Mouse (Mus musculus): ENCODE measurements at regions not wholly inside any gene's neighbourhood (a gene's known extent, or its start where the extent isn't known, plus 50 kb on each side); places are given as distances from the start of the nearest gene placed in this dataset.

- no peak for DNase-seq (ENCODE audit: low spot score)
These were observed 62.8 kb upstream of the Rbms3 start for GRCm38 (mm10) chr9:117692486-117692885.

GRCm38 (mm10) chr9:117689946-117690345 lies 60.2 kb upstream of the Rbms3 start:
- no peak for DNase-seq (ENCODE audit: low spot score)

All from ovary, postnatal 14 days (tissue).